Mouse (Mus musculus) lung, embryonic 14.5 days (tissue): ENCODE measurements around the gene Klkb1. TPM values are rescaled to one million over a fixed set of nuclear protein-coding genes. Genes with fewer than 3 reads are reported as not detected.

Experiments
- ATAC-seq: fragments of 200-750 bp; cut with Nextera tagmentation; 2 replicates; pipeline ENCODE4 v1.8.0; 2017; ENCODE audit warnings: mild to moderate bottlenecking, moderate TSS enrichment, moderate library complexity; ENCODE audit not compliant: insufficient read depth
- DNase-seq: peaks from one replicate; pipeline ENCODE4 v3.0.0-alpha.2; 2015
- H3K27ac ChIP-seq: fragments of 300-500 bp; sonication (generic); 2 replicates; pipeline ENCODE4 v1.5.1; 2014; ENCODE audit warnings: low read depth, mild to moderate bottlenecking, moderate library complexity
- H3K27me3 ChIP-seq: fragments of 300-500 bp; sonication (generic); 2 replicates; pipeline ENCODE4 v1.6.1; 2014; ENCODE audit warnings: low read length, control low read depth; ENCODE audit not compliant: insufficient read depth
- H3K36me3 ChIP-seq: fragments of 300-500 bp; sonication (generic); 2 replicates; pipeline ENCODE4 v1.6.1; 2014; ENCODE audit warnings: control low read depth; ENCODE audit not compliant: insufficient read depth
- H3K4me1 ChIP-seq: fragments of 300-500 bp; sonication (generic); 2 replicates; pipeline ENCODE4 v1.6.1; 2014; ENCODE audit warnings: antibody characterized with exemption, control low read depth; ENCODE audit not compliant: insufficient read depth
- H3K4me2 ChIP-seq: fragments of 300-500 bp; sonication (generic); 2 replicates; pipeline ENCODE4 v1.6.1; 2014; ENCODE audit warnings: mild to moderate bottlenecking
- H3K4me3 ChIP-seq: fragments of 300-500 bp; sonication (generic); 2 replicates; pipeline ENCODE4 v1.5.1; 2014; ENCODE audit warnings: low read depth, low read length
- H3K9ac ChIP-seq: fragments of 300-500 bp; sonication (generic); 2 replicates; pipeline ENCODE4 v1.6.1; 2014
- H3K9me3 ChIP-seq: fragments of 300-500 bp; sonication (generic); 2 replicates; pipeline ENCODE4 v1.6.1; 2016; ENCODE audit warnings: low read depth, low read length, control low read depth
- CTCF ChIP-seq: IDR thresholded peaks from 2 replicates; pipeline ENCODE4 v1.5.1; 2016; ENCODE audit warnings: antibody characterized with exemption, low read depth
- WGBS: fragments of 180-500 bp; shearing (Covaris S2); extraction: QIAGEN DNeasy Blood & Tissue Kit; methylation state at CpG from one replicate; pipeline ENCODE4 v1.1.7; 2014; 5-methylcytosine and 5-hydroxymethylcytosine counted together
- polyA plus RNA-seq: library from polyadenylated mRNA; unstranded; fragments of >200 nt; fragmentation: Nextera tagmentation; extraction: Ambion mirVana; gene quantifications from 2 replicates; pipeline ENCODE4 v1.2.1, GENCODE M21; 2014

The Klkb1 gene
- polyA plus RNA-seq, 1 experiment from 2014 or later, result not detected

- Histone ChIP-seq H3K4me3 (no peak overlapping the region), H3K4me2 (no peak overlapping the region), H3K36me3 (no peaks in the 10 kb centered on the region), H3K27me3 (no peaks in the 10 kb centered on the region), H3K4me1 (no peaks in the 10 kb centered on the region), H3K9me3 (no peaks in the 10 kb centered on the region), H3K9ac (no peak overlapping the region), H3K27ac (no peak overlapping the region)
- ATAC-seq (no peak), DNase-seq (no peak)
- TF ChIP-seq CTCF, result no peak
- WGBS, result 82% methylated on average over 1 of the region's 1 CpGs
Observed at GRCm38 (mm10) chr8:45305479-45305878, 10.8 kb upstream of the Klkb1 start.

- H3K27ac ChIP-seq, result no peak overlapping the region
- TF ChIP-seq CTCF, result no peak
- WGBS, result 87% methylated on average over 3 of the region's 3 CpGs
- no peak overlapping the region for H3K4me3 ChIP-seq
- H3K9me3 ChIP-seq, result no peaks in the 10 kb centered on the region
- no peaks in the 10 kb centered on the region for H3K36me3 ChIP-seq
- no peak overlapping the region for H3K9ac ChIP-seq
- H3K4me1 ChIP-seq, result no peaks in the 10 kb centered on the region
- no peak for DNase-seq
- no peaks in the 10 kb centered on the region for H3K27me3 ChIP-seq
- no peak overlapping the region for H3K4me2 ChIP-seq
- ATAC-seq, result no peak
Observed at GRCm38 (mm10) chr8:45304354-45304753, 9.7 kb upstream of the Klkb1 start.

- Histone ChIP-seq H3K4me2 (no peak overlapping the region), H3K4me3 (no peak overlapping the region), H3K9me3 (no peaks in the 10 kb centered on the region), H3K27ac (no peak overlapping the region), H3K4me1 (no peaks in the 10 kb centered on the region), H3K36me3 (no peaks in the 10 kb centered on the region), H3K27me3 (no peaks in the 10 kb centered on the region), H3K9ac (no peak overlapping the region)
- ATAC-seq (no peak), DNase-seq (no peak)
- 84% methylated on average over 8 of the region's 8 CpGs for WGBS
- TF ChIP-seq CTCF, result no peak
Observed at GRCm38 (mm10) chr8:45302390-45302789, 7.7 kb upstream of the Klkb1 start.

- Histone ChIP-seq H3K4me1 (no peaks in the 10 kb centered on the region), H3K9me3 (no peaks in the 10 kb centered on the region), H3K27me3 (no peaks in the 10 kb centered on the region), H3K4me3 (no peak overlapping the region), H3K27ac (no peak overlapping the region), H3K9ac (no peak overlapping the region), H3K36me3 (no peaks in the 10 kb centered on the region), H3K4me2 (no peak overlapping the region)
- WGBS, result 84% methylated on average over 6 of the region's 6 CpGs
- TF ChIP-seq CTCF, result no peak
- DNase-seq, result no peak
- ATAC-seq, result no peak
Observed at GRCm38 (mm10) chr8:45295276-45295675, 617 bp upstream of the Klkb1 start.

GRCm38 (mm10) chr8:45291790-45292189 is 2.9 kb downstream of the Klkb1 start:
- DNase-seq (no peak), ATAC-seq (no peak)
- Histone ChIP-seq H3K4me3 (no peak overlapping the region), H3K36me3 (no peaks in the 10 kb centered on the region), H3K9ac (no peak overlapping the region), H3K27ac (no peak overlapping the region), H3K4me2 (no peak overlapping the region), H3K27me3 (no peaks in the 10 kb centered on the region), H3K9me3 (no peaks in the 10 kb centered on the region), H3K4me1 (no peaks in the 10 kb centered on the region)
- TF ChIP-seq CTCF, result no peak
- 85% methylated on average over 2 of the region's 2 CpGs for WGBS

- H3K9me3 ChIP-seq, result no peaks in the 10 kb centered on the region
- no peak overlapping the region for H3K4me2 ChIP-seq
- no peaks in the 10 kb centered on the region for H3K4me1 ChIP-seq
- no peak overlapping the region for H3K27ac ChIP-seq
- no peak overlapping the region for H3K4me3 ChIP-seq
- 67% methylated on average over 8 of the region's 8 CpGs for WGBS
- ATAC-seq (no peak), DNase-seq (no peak)
- TF ChIP-seq CTCF, result no peak
- no peaks in the 10 kb centered on the region for H3K36me3 ChIP-seq
- no peaks in the 10 kb centered on the region for H3K27me3 ChIP-seq
- no peak overlapping the region for H3K9ac ChIP-seq
Observed at GRCm38 (mm10) chr8:45281630-45282029, 13.0 kb downstream of the Klkb1 start.

GRCm38 (mm10) chr8:45277453-45277852 is 17.2 kb downstream of the Klkb1 start:
- no peak for DNase-seq
- 61% methylated on average over 3 of the region's 3 CpGs for WGBS
- no peak for TF ChIP-seq CTCF
- ATAC-seq, result no peak
- Histone ChIP-seq H3K4me1 (no peaks in the 10 kb centered on the region), H3K9me3 (no peaks in the 10 kb centered on the region), H3K4me2 (no peak overlapping the region), H3K4me3 (no peak overlapping the region), H3K9ac (no peak overlapping the region), H3K36me3 (no peaks in the 10 kb centered on the region), H3K27me3 (no peaks in the 10 kb centered on the region), H3K27ac (no peak overlapping the region)

GRCm38 (mm10) chr8:45274317-45274716 is 20.3 kb downstream of the Klkb1 start:
- Histone ChIP-seq H3K4me1 (no peaks in the 10 kb centered on the region), H3K36me3 (no peaks in the 10 kb centered on the region)
- 69% methylated on average over 4 of the region's 4 CpGs for WGBS

More at GRCm38 (mm10) chr8:45274317-45274716, 20.3 kb downstream of the Klkb1 start:
- ATAC-seq (no peak), DNase-seq (no peak)
- no peak overlapping the region for H3K9ac ChIP-seq
- no peaks in the 10 kb centered on the region for H3K27me3 ChIP-seq
- H3K4me2 ChIP-seq, result no peak overlapping the region
- no peak for TF ChIP-seq CTCF
- no peaks in the 10 kb centered on the region for H3K9me3 ChIP-seq
- H3K4me3 ChIP-seq, result no peak overlapping the region
- H3K27ac ChIP-seq, result no peak overlapping the region
